Mouse (Mus musculus) effector memory CD4-positive, alpha-beta T cell, adult 5 months (primary cell): ENCODE measurements around the gene Ago1. TPM values are rescaled to one million over a fixed set of nuclear protein-coding genes. Genes with fewer than 3 reads are reported as not detected.

Experiments used
- polyA plus RNA-seq: library from polyadenylated mRNA; unstranded; fragments of 100-300 nt; shearing (Covaris generic); gene quantifications from one replicate; pipeline ENCODE4 v1.2.1, GENCODE M21; 2017

The Ago1 gene
- 4.2 TPM for polyA plus RNA-seq

DNA sequence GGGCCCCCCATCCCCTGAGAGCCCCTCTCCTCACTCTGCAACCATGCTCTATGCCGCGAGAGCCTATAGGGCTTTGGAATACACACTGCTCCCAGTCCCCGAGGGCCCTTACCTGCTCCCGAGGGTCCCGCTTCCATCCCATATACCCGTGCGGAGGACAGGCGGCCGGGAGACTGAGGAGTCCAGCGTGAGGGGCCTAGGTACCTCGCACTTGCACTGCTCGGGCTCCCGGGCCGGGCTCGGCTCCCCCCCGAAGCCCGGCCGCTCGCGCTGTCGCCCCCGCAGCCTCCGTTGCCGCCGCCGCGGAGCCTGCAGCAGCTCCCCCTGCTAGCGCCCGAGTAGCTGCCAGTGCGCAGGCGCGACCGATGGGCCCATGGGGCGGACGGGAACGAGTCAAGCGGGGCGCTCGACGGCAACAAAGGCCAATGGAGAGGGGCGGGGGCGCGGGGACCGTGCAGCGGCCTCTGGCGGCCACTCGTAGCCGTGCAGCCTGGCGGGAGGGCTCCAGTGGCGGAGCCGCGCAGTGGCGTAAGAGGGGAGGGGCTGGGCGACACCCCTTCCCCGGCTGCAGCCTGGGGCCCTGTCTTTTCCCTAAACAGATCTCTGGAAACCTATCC is at the start of gene Ago1:
TSS of gene Ago1 (minus strand) at position 299 of the 617 bp plus-strand sequence.

DNA sequence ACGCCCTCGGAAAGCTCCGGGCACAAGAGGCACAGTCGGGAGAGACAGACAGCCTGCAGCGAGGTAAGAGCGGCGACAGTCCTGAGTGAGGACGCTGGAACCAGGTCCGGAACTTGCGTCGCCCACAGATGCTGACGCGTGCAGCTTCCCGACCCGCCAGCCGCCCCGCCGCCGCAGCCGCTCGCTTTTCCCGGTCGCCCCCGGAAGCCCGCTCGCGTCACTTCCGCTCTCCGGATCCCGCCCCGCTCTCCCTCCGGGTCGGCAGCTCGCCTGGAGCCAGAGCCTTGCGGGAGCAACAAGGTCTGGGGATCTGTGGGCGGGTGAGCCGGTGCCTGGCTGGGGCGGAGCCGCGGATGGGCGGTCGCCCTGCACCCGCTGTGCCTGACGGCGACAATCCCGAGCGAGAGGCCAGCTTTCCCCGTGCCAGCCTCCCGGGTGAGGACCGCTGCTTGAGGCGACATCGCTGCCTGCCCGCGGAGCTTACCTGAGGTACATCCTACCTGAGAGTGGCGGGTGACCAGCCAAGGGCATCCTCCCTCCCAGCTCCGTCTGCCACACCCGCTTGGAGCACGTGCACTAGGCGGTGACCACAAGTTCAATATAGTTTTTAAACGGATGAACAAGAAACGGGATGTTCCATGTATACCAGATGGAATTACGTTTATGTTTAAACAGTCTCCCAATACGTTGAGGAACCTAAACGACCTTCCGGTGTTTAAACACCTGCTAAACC is 38.9 kb downstream of the Ago1 start, which contains the start of gene Ago3:
TSS of gene Ago3 (minus strand) at position 210 of the 733 bp plus-strand sequence.

Other genes with a start within 250 kb of the Ago1 start
- 45.1 TPM for gene Map7d1, start 212.2 kb downstream of the Ago1 start, polyA plus RNA-seq
- gene Trappc3, start 206.3 kb downstream of the Ago1 start, polyA plus RNA-seq, result 56.9 TPM
- not detected for gene Col8a2, start 181.8 kb downstream of the Ago1 start, polyA plus RNA-seq
- gene Adprhl2, start 146.9 kb downstream of the Ago1 start, polyA plus RNA-seq, result 43.2 TPM
- not detected for gene Tekt2, start 142.9 kb downstream of the Ago1 start, polyA plus RNA-seq
- 42.0 TPM for gene Ago3, start 39.0 kb downstream of the Ago1 start, polyA plus RNA-seq
- gene Ago4, start 64.9 kb upstream of the Ago1 start, polyA plus RNA-seq, result 0.50 TPM
- 1.7 TPM for gene Clspn, start 88.4 kb upstream of the Ago1 start, polyA plus RNA-seq
- gene 5730409E04Rik, start 141.2 kb upstream of the Ago1 start, polyA plus RNA-seq, result not detected
- 177 TPM for gene Psmb2, start 209.0 kb upstream of the Ago1 start, polyA plus RNA-seq